Mouse (Mus musculus) limb, embryonic 12.5 days (tissue): ENCODE data around the gene Ggps1. TPM values are rescaled to one million over a fixed set of nuclear protein-coding genes. Genes with fewer than 3 reads are reported as not detected.

Experiments used
- ATAC-seq: fragments of 200-750 bp; cut with Nextera tagmentation; 2 replicates; pipeline ENCODE4 v1.8.0; 2017; ENCODE audit warnings: low read depth, moderate TSS enrichment; ENCODE audit not compliant: insufficient number of reproducible peaks, insufficient read depth, low FRiP score, low TSS enrichment
- H3K27ac ChIP-seq: fragments of 300-500 bp; sonication (generic); 2 replicates; pipeline ENCODE4 v1.5.1; 2016; ENCODE audit warnings: mild to moderate bottlenecking, moderate library complexity
- H3K27me3 ChIP-seq: fragments of 300-500 bp; sonication (generic); 2 replicates; pipeline ENCODE4 v1.6.1; 2016; ENCODE audit warnings: mild to moderate bottlenecking, moderate library complexity
- H3K36me3 ChIP-seq: fragments of 300-500 bp; sonication (generic); 2 replicates; pipeline ENCODE4 v1.6.1; 2016; ENCODE audit warnings: mild to moderate bottlenecking, moderate library complexity
- H3K4me1 ChIP-seq: fragments of 300-500 bp; sonication (generic); replicated peaks from 2 replicates; pipeline ENCODE4 v1.6.1; 2016
- H3K4me2 ChIP-seq: fragments of 300-500 bp; sonication (generic); 2 replicates; pipeline ENCODE4 v1.6.1; 2016; ENCODE audit warnings: mild to moderate bottlenecking, moderate library complexity
- H3K4me3 ChIP-seq: fragments of 300-500 bp; sonication (generic); replicated peaks from 2 replicates; pipeline ENCODE4 v1.5.1; 2016; ENCODE audit warnings: mild to moderate bottlenecking
- H3K9ac ChIP-seq: fragments of 300-500 bp; sonication (generic); replicated peaks from 2 replicates; pipeline ENCODE4 v1.6.1; 2016; ENCODE audit warnings: mild to moderate bottlenecking, moderate library complexity
- H3K9me3 ChIP-seq: fragments of 300-500 bp; sonication (generic); 2 replicates; pipeline ENCODE4 v1.6.1; 2016; ENCODE audit warnings: mild to moderate bottlenecking, moderate library complexity
- WGBS: fragments of 180-500 bp; shearing (Covaris S2); methylation state at CpG from one replicate; pipeline ENCODE4 v1.1.7; 2016; 5-methylcytosine and 5-hydroxymethylcytosine counted together
- polyA plus RNA-seq: library from polyadenylated mRNA; unstranded; fragments of >200 nt; fragmentation: Nextera tagmentation; extraction: Ambion mirVana; gene quantifications from 2 replicates; pipeline ENCODE4 v1.2.1, GENCODE M21; 2016

Ggps1 gene
- polyA plus RNA-seq: 60.0 and 60.5 TPM in 2 replicates

DNA sequence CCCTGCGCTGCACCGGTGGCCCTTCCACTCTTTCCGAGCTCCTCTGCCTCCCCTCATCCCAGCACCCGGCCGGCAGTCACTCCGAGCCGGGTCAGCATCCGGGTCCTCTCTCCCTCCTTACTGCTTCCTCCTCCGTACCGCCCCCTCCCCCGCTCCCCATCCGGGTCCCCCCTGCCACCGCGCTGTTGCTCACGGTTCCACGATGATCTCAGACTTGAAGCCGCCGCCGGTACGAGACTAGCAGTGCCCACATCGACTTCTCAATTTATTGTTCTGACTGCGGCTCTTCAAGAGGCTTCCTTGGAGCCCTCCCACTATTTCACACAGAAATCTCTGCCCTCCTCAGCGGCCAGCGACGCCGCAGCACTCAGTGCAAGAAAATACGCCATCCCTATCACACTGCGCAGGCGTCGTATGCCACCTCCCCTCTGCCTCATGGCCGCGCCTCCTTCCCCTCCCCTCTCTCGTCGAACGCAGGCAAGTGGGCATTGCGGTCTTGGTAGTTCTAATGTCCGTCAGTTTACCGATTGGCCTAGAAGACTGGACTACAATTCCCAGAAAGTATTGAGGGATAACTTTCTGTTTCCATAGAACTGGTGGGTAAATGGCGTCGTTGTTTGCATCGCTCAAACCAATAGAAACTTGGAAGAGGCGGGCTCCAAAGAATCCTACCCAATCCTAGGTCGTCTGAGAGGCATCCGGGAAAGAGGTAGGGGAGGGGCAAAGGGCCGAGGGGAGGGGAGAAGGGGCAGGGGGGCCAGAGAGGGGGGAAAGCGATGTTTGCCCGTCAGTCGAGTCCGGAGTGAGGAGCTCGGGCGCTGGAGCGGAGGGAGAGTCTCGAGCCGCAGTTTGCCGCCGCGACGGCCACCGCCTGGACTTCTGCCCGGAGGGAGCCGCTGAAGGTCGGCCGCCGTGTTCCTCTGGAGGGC lies at the start of gene Ggps1, which contains the start of gene Arid4b:
Gene Ggps1 (minus strand): TSS at position 476 of the 929 bp plus-strand sequence.
Gene Arid4b (plus strand): TSS at position 220 of the 929 bp plus-strand sequence.
- WGBS: under 1% methylated on average over 64 of the region's 64 CpGs
- peak within 1 kb of the TSS; percentile 79 for H3K4me2 ChIP-seq
- peak within 1 kb of the TSS; percentile 98 for H3K27ac ChIP-seq

DNA sequence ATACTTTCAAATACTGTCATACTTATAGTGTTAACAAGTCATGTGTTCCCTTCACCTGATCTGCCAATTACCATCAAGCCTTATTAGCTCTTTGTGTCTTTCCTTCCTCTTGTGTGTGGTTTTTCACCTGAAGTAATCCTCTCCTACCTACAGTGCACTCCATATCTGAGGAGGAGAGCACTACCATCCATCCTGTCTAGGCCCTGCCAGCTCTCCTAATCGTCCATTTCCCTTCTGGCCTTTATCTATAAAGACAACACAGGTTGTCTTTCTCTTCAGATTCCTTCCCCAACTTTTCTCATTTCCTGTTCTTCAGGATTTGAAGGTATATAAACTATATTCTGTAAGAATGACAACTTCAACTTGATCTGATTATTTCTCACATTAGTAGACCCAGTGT lies 47.9 kb upstream of the Ggps1 start:
- Histone ChIP-seq H3K4me3 (no peak overlapping the region), H3K4me2 (no peak overlapping the region), H3K36me3 (no peaks in the 10 kb centered on the region), H3K4me1 (peaks cover 3% of the 10 kb centered on the region; the same call in 1 of the 2 replicates), H3K27me3 (no peaks in the 10 kb centered on the region), H3K9me3 (no peaks in the 10 kb centered on the region), H3K27ac (no peak overlapping the region), H3K9ac (no peak overlapping the region)
- no peak for ATAC-seq
- WGBS: 58% methylated on average over 1 of the region's 1 CpGs

More for the DNA sequence above, at the start of gene Ggps1, which contains the start of gene Arid4b:
- Histone ChIP-seq H3K27me3 (no peaks in the 10 kb centered on the region), H3K9ac (peak within 1 kb of the TSS; percentile 99), H3K4me3 (peak within 1 kb of the TSS; percentile 100), H3K36me3 (peaks cover 25% of the 10 kb centered on the region), H3K9me3 (no peaks in the 10 kb centered on the region), H3K4me1 (peaks cover 14% of the 10 kb centered on the region)
- peak; percentile 98 for ATAC-seq

DNA sequence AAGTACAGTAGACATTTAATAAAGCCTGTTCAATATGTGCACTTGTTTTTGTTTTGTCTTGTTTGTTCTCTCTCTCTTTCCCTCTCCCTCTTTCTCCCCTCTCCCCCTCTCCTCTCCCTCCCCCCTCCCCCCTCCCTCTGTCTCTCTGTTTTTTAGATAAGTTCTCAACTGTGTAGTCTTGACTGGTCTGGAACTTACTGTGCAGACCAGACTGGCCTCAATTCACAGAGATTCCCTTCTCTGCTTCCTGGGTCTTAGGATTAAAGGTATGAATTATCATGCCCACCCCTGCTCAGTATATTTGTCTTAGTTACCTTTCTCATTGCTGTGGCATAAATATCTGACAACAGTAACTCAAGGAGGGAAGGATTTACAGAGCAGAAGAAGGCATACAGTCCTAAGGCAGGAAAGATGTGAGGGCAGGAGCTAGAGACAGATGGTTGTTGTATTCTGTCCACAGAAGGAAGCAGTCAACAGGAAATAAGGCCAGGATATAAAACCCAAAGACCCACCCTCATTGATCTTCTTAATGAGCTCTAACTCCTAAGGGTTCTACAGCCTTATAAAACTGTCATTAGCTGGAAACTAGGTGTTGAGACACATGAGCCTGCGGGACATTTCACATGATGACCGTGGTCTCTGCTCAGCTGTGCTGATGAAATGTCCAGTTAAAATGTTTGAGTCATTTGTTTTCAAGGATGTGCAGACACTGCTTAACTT lies 47.0 kb upstream of the Ggps1 start:
- Histone ChIP-seq H3K27me3 (no peaks in the 10 kb centered on the region), H3K9ac (no peak overlapping the region), H3K4me3 (no peak overlapping the region), H3K9me3 (no peaks in the 10 kb centered on the region), H3K27ac (no peak overlapping the region), H3K4me1 (peaks cover 3% of the 10 kb centered on the region; the same call in 1 of the 2 replicates), H3K36me3 (no peaks in the 10 kb centered on the region), H3K4me2 (no peak overlapping the region)
- WGBS: 24% methylated on average over 2 of the region's 2 CpGs
- no peak for ATAC-seq

DNA sequence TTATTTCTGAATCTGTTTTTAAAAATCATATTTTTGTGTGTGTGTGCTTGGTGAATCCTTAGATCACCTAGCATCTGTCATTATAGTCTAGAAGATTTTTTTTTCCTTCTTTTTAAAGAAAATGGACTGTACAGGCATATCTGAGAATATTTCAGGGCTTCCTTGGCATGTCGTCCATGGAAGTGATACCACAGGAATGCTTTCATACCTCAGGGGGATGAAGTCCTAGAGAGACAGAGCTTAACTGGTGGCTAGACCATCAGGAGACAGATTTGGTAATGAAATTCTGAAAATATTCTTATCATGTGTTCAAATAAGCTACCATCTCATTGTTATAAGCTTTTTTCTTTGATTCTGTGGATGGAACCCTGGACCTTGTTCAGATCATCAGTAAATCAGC lies 39.7 kb upstream of the Ggps1 start:
- Histone ChIP-seq H3K27me3 (no peaks in the 10 kb centered on the region), H3K27ac (no peak overlapping the region), H3K4me3 (no peak overlapping the region), H3K4me1 (no peaks in the 10 kb centered on the region), H3K4me2 (no peak overlapping the region), H3K9me3 (no peaks in the 10 kb centered on the region), H3K9ac (no peak overlapping the region), H3K36me3 (no peaks in the 10 kb centered on the region)
- no peak for ATAC-seq
- WGBS: 93% methylated on average over 1 of the region's 1 CpGs

- H3K27ac ChIP-seq: no peak overlapping the region
- no peak overlapping the region for H3K4me2 ChIP-seq
- no peaks in the 10 kb centered on the region for H3K27me3 ChIP-seq
- 96% methylated on average over 1 of the region's 1 CpGs for WGBS
- H3K9ac ChIP-seq: no peak overlapping the region
- no peaks in the 10 kb centered on the region for H3K9me3 ChIP-seq
- no peak overlapping the region for H3K4me3 ChIP-seq
- H3K4me1 ChIP-seq: no peaks in the 10 kb centered on the region
- peaks cover 6% of the 10 kb centered on the region; the same call in 1 of the 2 replicates for H3K36me3 ChIP-seq
- no peak for ATAC-seq
Observed at GRCm38 (mm10) chr13:14088669-14089068, 25.4 kb upstream of the Ggps1 start.

- Histone ChIP-seq H3K4me3 (no peak overlapping the region), H3K9me3 (no peaks in the 10 kb centered on the region), H3K4me1 (no peaks in the 10 kb centered on the region), H3K27ac (no peak overlapping the region), H3K36me3 (0 out of 2 replicates have a peak, but pooled peaks cover 6% of the 10 kb centered on the region), H3K9ac (no peak overlapping the region), H3K4me2 (no peak overlapping the region), H3K27me3 (no peaks in the 10 kb centered on the region)
- no peak for ATAC-seq
- 88% methylated on average over 1 of the region's 1 CpGs for WGBS
Observed at GRCm38 (mm10) chr13:14075326-14075725, 12.0 kb upstream of the Ggps1 start.

GRCm38 (mm10) chr13:14074371-14074770 lies 11.1 kb upstream of the Ggps1 start:
- H3K27ac ChIP-seq: no peak overlapping the region
- no peak overlapping the region for H3K9ac ChIP-seq
- no peaks in the 10 kb centered on the region for H3K4me1 ChIP-seq
- no peak for ATAC-seq
- H3K4me3 ChIP-seq: no peak overlapping the region
- peaks cover 6% of the 10 kb centered on the region; the same call in 1 of the 2 replicates for H3K36me3 ChIP-seq
- H3K27me3 ChIP-seq: no peaks in the 10 kb centered on the region
- 92% methylated on average over 1 of the region's 1 CpGs for WGBS
- H3K9me3 ChIP-seq: no peaks in the 10 kb centered on the region
- H3K4me2 ChIP-seq: no peak overlapping the region

GRCm38 (mm10) chr13:14069291-14069690 lies 6.0 kb upstream of the Ggps1 start:
- no peak overlapping the region for H3K27ac ChIP-seq
- no peak overlapping the region for H3K4me3 ChIP-seq
- no peak overlapping the region for H3K9ac ChIP-seq
- peaks cover 4% of the 10 kb centered on the region for H3K4me1 ChIP-seq
- H3K4me2 ChIP-seq: no peak overlapping the region
- no peaks in the 10 kb centered on the region for H3K27me3 ChIP-seq
- peaks cover 25% of the 10 kb centered on the region for H3K36me3 ChIP-seq
- no peak for ATAC-seq
- no peaks in the 10 kb centered on the region for H3K9me3 ChIP-seq
- WGBS: 96% methylated on average over 1 of the region's 1 CpGs

DNA sequence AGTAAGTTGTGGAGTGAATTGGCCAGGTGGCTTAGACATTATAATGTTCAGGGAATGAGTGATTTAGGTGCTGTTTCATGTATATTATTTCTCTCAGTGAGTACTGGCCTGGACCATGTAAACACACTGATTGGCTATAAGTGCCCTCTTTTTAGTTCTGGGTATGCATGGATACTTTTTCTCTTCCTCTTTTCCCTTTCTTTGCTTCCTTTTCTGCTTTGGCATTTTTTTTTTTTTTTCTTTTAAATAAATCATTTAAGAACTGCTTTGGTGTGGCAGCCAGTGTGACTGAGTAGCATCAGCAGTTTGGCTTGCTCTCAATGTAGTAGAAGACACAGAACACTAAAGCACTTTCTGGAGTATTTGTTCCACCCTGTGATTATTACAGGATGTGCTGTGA lies 4.7 kb upstream of the Ggps1 start:
- no peak overlapping the region for H3K4me3 ChIP-seq
- no peak overlapping the region for H3K4me2 ChIP-seq
- H3K9ac ChIP-seq: no peak overlapping the region
- H3K27ac ChIP-seq: no peak overlapping the region
- no peaks in the 10 kb centered on the region for H3K9me3 ChIP-seq
- H3K36me3 ChIP-seq: peaks cover 25% of the 10 kb centered on the region
- H3K27me3 ChIP-seq: no peaks in the 10 kb centered on the region
- ATAC-seq: no peak
- H3K4me1 ChIP-seq: peaks cover 4% of the 10 kb centered on the region

- no peak for ATAC-seq
- Histone ChIP-seq H3K4me1 (peaks cover 14% of the 10 kb centered on the region), H3K36me3 (peaks cover 26% of the 10 kb centered on the region), H3K4me2 (no peak overlapping the region), H3K9ac (no peak overlapping the region), H3K9me3 (no peaks in the 10 kb centered on the region), H3K4me3 (no peak overlapping the region), H3K27me3 (no peaks in the 10 kb centered on the region), H3K27ac (no peak overlapping the region)
- WGBS: 83% methylated on average over 1 of the region's 1 CpGs
Observed at GRCm38 (mm10) chr13:14065701-14066100, 2.4 kb upstream of the Ggps1 start.

- Histone ChIP-seq H3K4me3 (peak overlapping the region; percentile 100), H3K4me2 (peak overlapping the region; percentile 79), H3K27me3 (no peaks in the 10 kb centered on the region), H3K9ac (peak overlapping the region; percentile 99), H3K36me3 (peaks cover 30% of the 10 kb centered on the region), H3K4me1 (peaks cover 14% of the 10 kb centered on the region), H3K9me3 (no peaks in the 10 kb centered on the region), H3K27ac (peak overlapping the region; percentile 98; the same call in 1 of the 2 replicates)
- WGBS: 16% methylated on average over 9 of the region's 9 CpGs
- ATAC-seq: no peak
Observed at GRCm38 (mm10) chr13:14065028-14065380, 1.7 kb upstream of the Ggps1 start.
